Mouse (Mus musculus): ENCODE results near the gene Ep300. TPM values are rescaled to one million over a fixed set of nuclear protein-coding genes. Genes with fewer than 3 reads are reported as not detected.

Ep300 gene
- polyA plus RNA-seq, 1 experiment from 2014 or later: 5.1 TPM

GRCm38 (mm10) chr15:81670231-81670640 lies 85.1 kb downstream of the Ep300 start:
- 74% methylated on average over 4 of the region's 4 CpGs for WGBS (ENCODE audit: insufficient replicate concordance)
- H3K27ac ChIP-seq (ENCODE audit: low read depth): no peak overlapping the region
- no peaks in the 10 kb centered on the region for H3K9me3 ChIP-seq (ENCODE audit: low read length)
- TF ChIP-seq EP300 (IDR thresholded peaks at IDR 0.05; ENCODE audit: low read depth): no peak
- TF ChIP-seq CTCF (IDR thresholded peaks at IDR 0.05; ENCODE audit: low read depth): peak; percentile 72
- H3K9ac ChIP-seq (replicated peaks): no peak overlapping the region
- DNase-seq (peak; percentile 51), ATAC-seq (peak; percentile 49; the same call in 1 of the 2 replicates)
- no peak overlapping the region for H3K4me2 ChIP-seq (ENCODE audit: low read depth, low read length)
- no peaks in the 10 kb centered on the region for H3K27me3 ChIP-seq (ENCODE audit: insufficient read depth, low read length)
- H3K4me3 ChIP-seq (ENCODE audit: low read depth, low read length): no peak overlapping the region
- H3K4me1 ChIP-seq (ENCODE audit: insufficient read depth): peaks cover under 1% of the 10 kb centered on the region; the same call in 1 of the 2 replicates
- H3K36me3 ChIP-seq (replicated peaks; ENCODE audit: insufficient read depth, low read length): peaks cover 23% of the 10 kb centered on the region

DNA sequence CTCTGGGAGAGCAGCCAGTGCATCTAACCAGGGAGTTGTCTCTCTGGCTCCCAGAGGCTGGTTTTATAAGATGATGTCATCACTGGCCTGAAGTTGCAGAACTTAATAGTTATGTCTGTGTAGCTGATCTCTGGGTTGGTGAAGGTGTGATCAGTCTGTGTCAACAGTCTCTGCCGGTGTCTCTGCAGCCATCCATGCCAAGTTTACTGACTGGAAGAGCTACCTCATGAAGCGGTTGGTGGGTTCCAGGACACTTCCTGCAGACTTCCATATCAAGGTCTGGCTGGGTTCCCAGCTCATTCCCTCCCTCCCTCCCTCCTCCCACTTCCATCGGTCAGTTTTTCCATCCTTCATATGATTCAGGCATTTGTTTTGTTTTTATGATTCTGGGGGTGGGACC lies 91.5 kb downstream of the Ep300 start:
- Histone ChIP-seq H3K4me1 (ENCODE audit: insufficient read depth) (no peaks in the 10 kb centered on the region), H3K36me3 (replicated peaks; ENCODE audit: insufficient read depth, low read length) (peaks cover 3% of the 10 kb centered on the region; the same call in 1 of the 2 replicates), H3K4me3 (ENCODE audit: low read depth, low read length) (no peak overlapping the region), H3K4me2 (ENCODE audit: low read depth, low read length) (no peak overlapping the region), H3K9me3 (ENCODE audit: low read length) (no peaks in the 10 kb centered on the region), H3K9ac (replicated peaks) (no peak overlapping the region), H3K27ac (ENCODE audit: low read depth) (no peak overlapping the region), H3K27me3 (ENCODE audit: insufficient read depth, low read length) (no peaks in the 10 kb centered on the region)
- TF ChIP-seq CTCF (IDR thresholded peaks at IDR 0.05; ENCODE audit: low read depth) (no peak), EP300 (IDR thresholded peaks at IDR 0.05; ENCODE audit: low read depth) (no peak)
- WGBS (ENCODE audit: insufficient replicate concordance): 74% methylated on average over 3 of the region's 3 CpGs
- ATAC-seq (no peak), DNase-seq (no peak)

DNA sequence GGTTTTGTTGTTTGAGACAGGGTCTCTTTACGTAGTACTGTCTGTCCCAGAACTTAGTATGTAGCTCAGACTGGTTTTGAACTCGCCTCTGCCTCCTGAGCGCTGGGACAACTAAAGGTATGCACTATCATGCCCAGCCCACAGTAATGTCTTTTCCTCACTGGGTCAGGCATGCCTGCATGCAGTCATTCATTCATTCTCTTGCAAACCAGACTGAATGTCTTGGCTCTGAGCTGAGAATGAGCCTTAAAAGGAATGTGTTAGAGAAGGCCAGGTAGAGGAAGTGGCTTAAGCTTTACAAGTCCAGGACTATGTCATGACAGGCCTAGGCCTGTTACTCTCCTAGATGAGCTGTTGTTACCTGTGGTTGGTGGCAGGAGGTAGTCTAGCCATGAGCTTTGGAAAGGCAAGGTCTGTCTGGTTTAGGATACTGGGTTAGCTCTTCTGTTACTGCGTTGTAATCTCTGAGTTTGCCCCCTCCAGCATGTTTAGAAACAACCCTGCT lies 95.2 kb downstream of the Ep300 start:
- no peaks in the 10 kb centered on the region for H3K4me1 ChIP-seq (ENCODE audit: insufficient read depth)
- H3K9me3 ChIP-seq (ENCODE audit: low read length): no peaks in the 10 kb centered on the region
- H3K36me3 ChIP-seq (replicated peaks; ENCODE audit: insufficient read depth, low read length): peaks cover 19% of the 10 kb centered on the region
- H3K27me3 ChIP-seq (ENCODE audit: insufficient read depth, low read length): no peaks in the 10 kb centered on the region
- H3K4me3 ChIP-seq (ENCODE audit: low read depth, low read length): no peak overlapping the region
- TF ChIP-seq CTCF (IDR thresholded peaks at IDR 0.05; ENCODE audit: low read depth): no peak
- TF ChIP-seq EP300 (IDR thresholded peaks at IDR 0.05; ENCODE audit: low read depth): no peak
- WGBS (ENCODE audit: insufficient replicate concordance): 92% methylated on average over 4 of the region's 4 CpGs
- H3K4me2 ChIP-seq (ENCODE audit: low read depth, low read length): no peak overlapping the region
- DNase-seq (no peak), ATAC-seq (no peak)
- H3K9ac ChIP-seq (replicated peaks): no peak overlapping the region
- H3K27ac ChIP-seq (ENCODE audit: low read depth): no peak overlapping the region

- peak overlapping the region; percentile 57 for H3K4me3 ChIP-seq (ENCODE audit: low read depth, low read length)
- peak overlapping the region; percentile 43 for H3K9ac ChIP-seq (replicated peaks)
- ATAC-seq: peak; percentile 27
- peak overlapping the region; percentile 91 for H3K4me2 ChIP-seq (ENCODE audit: low read depth, low read length)
- H3K27me3 ChIP-seq (ENCODE audit: insufficient read depth, low read length): peaks cover 35% of the 10 kb centered on the region
- no peaks in the 10 kb centered on the region; the same call in 1 of the 2 replicates for H3K36me3 ChIP-seq (replicated peaks; ENCODE audit: insufficient read depth, low read length)
- TF ChIP-seq CTCF (IDR thresholded peaks at IDR 0.05; ENCODE audit: low read depth) (no peak), EP300 (IDR thresholded peaks at IDR 0.05; ENCODE audit: low read depth) (no peak)
- no peaks in the 10 kb centered on the region for H3K9me3 ChIP-seq (ENCODE audit: low read length)
- WGBS (ENCODE audit: insufficient replicate concordance): 6% methylated on average over 39 of the region's 41 CpGs
- no peak overlapping the region for H3K27ac ChIP-seq (ENCODE audit: low read depth)
- DNase-seq: no peak
- H3K4me1 ChIP-seq (ENCODE audit: insufficient read depth): peaks cover 7% of the 10 kb centered on the region
Measured at GRCm38 (mm10) chr15:81693366-81693966, 108.3 kb downstream of the Ep300 start.

DNA sequence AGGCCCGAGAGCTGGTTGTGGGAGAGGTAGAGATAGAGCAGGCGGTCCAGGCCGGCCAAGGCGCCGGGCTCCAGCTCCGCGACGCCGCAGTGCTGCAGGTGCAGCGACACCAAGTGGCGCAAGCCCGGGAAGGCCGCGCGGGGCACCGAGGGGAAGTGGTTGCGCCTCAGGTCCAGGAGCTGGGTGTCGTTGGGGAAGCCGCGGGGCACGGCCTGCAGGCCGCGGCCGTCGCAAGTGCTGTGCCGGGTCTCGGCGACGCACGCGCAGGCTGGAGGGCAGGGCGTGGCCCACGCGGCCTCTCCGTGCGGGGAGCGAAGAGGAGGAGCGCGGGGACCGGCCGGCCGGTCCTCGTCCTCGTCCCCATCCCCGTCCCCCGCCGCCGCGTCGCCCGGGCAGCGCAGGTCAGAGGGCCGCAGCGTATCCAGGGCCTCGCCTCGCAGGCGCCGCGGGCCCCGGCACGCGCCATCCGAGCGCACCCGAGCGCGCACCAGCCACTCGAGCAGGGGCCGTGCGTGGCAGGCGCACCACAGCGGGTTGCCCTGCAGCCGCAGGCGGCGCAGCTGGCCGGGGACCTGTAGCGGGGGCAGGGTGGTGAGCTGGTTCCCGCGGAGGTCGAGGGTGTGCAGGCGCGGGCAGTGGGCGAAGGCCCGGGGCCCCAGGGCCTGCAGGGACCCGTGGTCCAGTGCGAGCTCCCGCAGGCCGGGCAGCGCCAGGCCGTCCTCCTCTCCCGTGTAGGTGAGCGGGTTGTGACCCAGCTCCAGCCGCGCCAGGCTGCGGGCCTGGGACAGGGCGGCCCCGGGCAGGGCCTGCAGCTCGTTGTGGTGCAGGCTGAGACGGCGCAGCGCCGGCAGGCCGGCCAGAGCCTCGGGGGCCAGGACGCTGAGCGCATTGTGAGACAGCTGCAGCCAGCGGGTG lies 109.1 kb downstream of the Ep300 start:
- Histone ChIP-seq H3K4me1 (ENCODE audit: insufficient read depth) (peaks cover 7% of the 10 kb centered on the region), H3K4me3 (ENCODE audit: low read depth, low read length) (peak overlapping the region; percentile 57), H3K36me3 (replicated peaks; ENCODE audit: insufficient read depth, low read length) (no peaks in the 10 kb centered on the region), H3K27me3 (ENCODE audit: insufficient read depth, low read length) (peaks cover 35% of the 10 kb centered on the region), H3K9me3 (ENCODE audit: low read length) (no peaks in the 10 kb centered on the region), H3K9ac (replicated peaks) (peak overlapping the region; percentile 43), H3K4me2 (ENCODE audit: low read depth, low read length) (peak overlapping the region; percentile 91), H3K27ac (ENCODE audit: low read depth) (no peak overlapping the region)
- TF ChIP-seq EP300 (IDR thresholded peaks at IDR 0.05; ENCODE audit: low read depth) (no peak), CTCF (IDR thresholded peaks at IDR 0.05; ENCODE audit: low read depth) (peak; percentile 81)
- ATAC-seq: peak; percentile 80
- WGBS (ENCODE audit: insufficient replicate concordance): 2% methylated on average over 49 of the region's 107 CpGs
- DNase-seq: peak; percentile 88

- Histone ChIP-seq H3K4me1 (ENCODE audit: insufficient read depth) (peaks cover 7% of the 10 kb centered on the region), H3K27ac (ENCODE audit: low read depth) (no peak overlapping the region), H3K36me3 (replicated peaks; ENCODE audit: insufficient read depth, low read length) (no peaks in the 10 kb centered on the region), H3K27me3 (ENCODE audit: insufficient read depth, low read length) (peaks cover 35% of the 10 kb centered on the region), H3K4me2 (ENCODE audit: low read depth, low read length) (peak overlapping the region; percentile 91), H3K4me3 (ENCODE audit: low read depth, low read length) (peak overlapping the region; percentile 57), H3K9ac (replicated peaks) (peak overlapping the region; percentile 43), H3K9me3 (ENCODE audit: low read length) (no peaks in the 10 kb centered on the region)
- TF ChIP-seq EP300 (IDR thresholded peaks at IDR 0.05; ENCODE audit: low read depth) (no peak), CTCF (IDR thresholded peaks at IDR 0.05; ENCODE audit: low read depth) (no peak)
- ATAC-seq: no peak
- no peak for DNase-seq
- 47% methylated on average over 18 of the region's 19 CpGs for WGBS (ENCODE audit: insufficient replicate concordance)
Measured at GRCm38 (mm10) chr15:81694891-81695290, 109.7 kb downstream of the Ep300 start.

All from liver, postnatal 0 days (tissue).